Mouse (Mus musculus): ENCODE results near the gene Cntrl. TPM values are rescaled to one million over a fixed set of nuclear protein-coding genes. Genes with fewer than 3 reads are reported as not detected.

Cntrl gene
- polyA plus RNA-seq, 1 experiment from 2014 or later: 47.2 TPM

- DNase-seq (ENCODE audit: low spot score): no peak
Measured at GRCm38 (mm10) chr2:35173666-35174065, 64.4 kb downstream of the Cntrl start.

GRCm38 (mm10) chr2:35174100-35174499 is 64.8 kb downstream of the Cntrl start:
- DNase-seq (ENCODE audit: low spot score): peak; percentile 17

- DNase-seq (ENCODE audit: low spot score): no peak
Measured at GRCm38 (mm10) chr2:35175281-35176065, 66.2 kb downstream of the Cntrl start.

GRCm38 (mm10) chr2:35178153-35178552 is 68.9 kb downstream of the Cntrl start:
- peak; percentile 9 for DNase-seq (ENCODE audit: low spot score)

GRCm38 (mm10) chr2:35183115-35183673 is 73.9 kb downstream of the Cntrl start:
- DNase-seq (ENCODE audit: low spot score): no peak

- DNase-seq (ENCODE audit: low spot score): no peak
Measured at GRCm38 (mm10) chr2:35188929-35189328, 79.6 kb downstream of the Cntrl start.

GRCm38 (mm10) chr2:35193976-35194375 is 84.7 kb downstream of the Cntrl start:
- no peak for DNase-seq (ENCODE audit: low spot score)

- no peak for DNase-seq (ENCODE audit: low spot score)
Measured at GRCm38 (mm10) chr2:35195626-35196544, 86.6 kb downstream of the Cntrl start.

GRCm38 (mm10) chr2:35199541-35199940 is 90.2 kb downstream of the Cntrl start:
- DNase-seq (ENCODE audit: low spot score): no peak

GRCm38 (mm10) chr2:35199971-35200897 is 90.9 kb downstream of the Cntrl start:
- peak; percentile 42 for DNase-seq (ENCODE audit: low spot score)

GRCm38 (mm10) chr2:35200898-35201668 is 91.8 kb downstream of the Cntrl start, which contains the start of gene Rab14:
Gene Rab14, minus strand, starts transcription at chr2:35201120.
- DNase-seq (ENCODE audit: low spot score): peak; percentile 100

GRCm38 (mm10) chr2:35203729-35204128 is 94.4 kb downstream of the Cntrl start:
- no peak for DNase-seq (ENCODE audit: low spot score)

GRCm38 (mm10) chr2:35206761-35207160 is 97.5 kb downstream of the Cntrl start:
- no peak for DNase-seq (ENCODE audit: low spot score)

GRCm38 (mm10) chr2:35208054-35208453 is 98.8 kb downstream of the Cntrl start:
- no peak for DNase-seq (ENCODE audit: low spot score)

- peak; percentile 24 for DNase-seq (ENCODE audit: low spot score)
Measured at GRCm38 (mm10) chr2:35208931-35209665, 99.8 kb downstream of the Cntrl start.

- DNase-seq (ENCODE audit: low spot score): no peak
Measured at GRCm38 (mm10) chr2:35211681-35212080, 102.4 kb downstream of the Cntrl start.

- no peak for DNase-seq (ENCODE audit: low spot score)
Measured at GRCm38 (mm10) chr2:35213345-35213910, 104.1 kb downstream of the Cntrl start.

GRCm38 (mm10) chr2:35214881-35215358 is 105.6 kb downstream of the Cntrl start:
- DNase-seq (ENCODE audit: low spot score): peak; percentile 77

GRCm38 (mm10) chr2:35215363-35215762 is 106.1 kb downstream of the Cntrl start:
- DNase-seq (ENCODE audit: low spot score): no peak

Data from thymus, postnatal 0 days (tissue).